Mouse (Mus musculus) lung, adult 2 months (tissue): Measurements from ENCODE around the gene Xrcc3. TPM values are rescaled to one million over a fixed set of nuclear protein-coding genes. Genes with fewer than 3 reads are reported as not detected.
A peak's percentile ranks its signal among the peaks of the same experiment; 100 is the strongest.

ENCODE experiments used
- DNase-seq: peaks from one replicate; pipeline ENCODE4 v3.0.0; 2022
- H3K4me1 ChIP-seq: fragments of 200-500 bp; 2 replicates; pipeline ENCODE4 v1.6.1; 2011; ENCODE audit warnings: low read length; ENCODE audit not compliant: control insufficient read depth, insufficient read depth
- H3K4me3 ChIP-seq: fragments of 200-500 bp; replicated peaks from 2 replicates; pipeline ENCODE3; 2011; ENCODE audit warnings: low read depth, mild to moderate bottlenecking, control low read depth, low read length; ENCODE audit errors: extremely low read depth
- CTCF ChIP-seq: fragments of 200-500 bp; IDR thresholded peaks from 2 replicates; pipeline ENCODE4 v1.5.1; 2011; ENCODE audit warnings: mild to moderate bottlenecking, low read length, control low read depth; ENCODE audit not compliant: insufficient read depth
- POLR2A ChIP-seq: fragments of 200-500 bp; IDR thresholded peaks from 2 replicates; pipeline ENCODE4 v1.6.1; 2011; ENCODE audit warnings: low read depth, mild to moderate bottlenecking, control low read depth, low read length, borderline replicate concordance; ENCODE audit errors: extremely low read depth
- WGBS: fragments of 180-500 bp; shearing (Covaris S2); methylation state at CpG from one replicate; pipeline ENCODE4 v1.1.7; 2018; 5-methylcytosine and 5-hydroxymethylcytosine counted together
- polyA plus RNA-seq: library from polyadenylated mRNA; depleted of rRNA; stranded (reverse); fragments of >200 nt; gene quantifications from 2 replicates; pipeline ENCODE4 v1.2.3, GENCODE M21; 2012

Gene Xrcc3
- polyA plus RNA-seq, 1 experiment = 3.2 TPM

DNA sequence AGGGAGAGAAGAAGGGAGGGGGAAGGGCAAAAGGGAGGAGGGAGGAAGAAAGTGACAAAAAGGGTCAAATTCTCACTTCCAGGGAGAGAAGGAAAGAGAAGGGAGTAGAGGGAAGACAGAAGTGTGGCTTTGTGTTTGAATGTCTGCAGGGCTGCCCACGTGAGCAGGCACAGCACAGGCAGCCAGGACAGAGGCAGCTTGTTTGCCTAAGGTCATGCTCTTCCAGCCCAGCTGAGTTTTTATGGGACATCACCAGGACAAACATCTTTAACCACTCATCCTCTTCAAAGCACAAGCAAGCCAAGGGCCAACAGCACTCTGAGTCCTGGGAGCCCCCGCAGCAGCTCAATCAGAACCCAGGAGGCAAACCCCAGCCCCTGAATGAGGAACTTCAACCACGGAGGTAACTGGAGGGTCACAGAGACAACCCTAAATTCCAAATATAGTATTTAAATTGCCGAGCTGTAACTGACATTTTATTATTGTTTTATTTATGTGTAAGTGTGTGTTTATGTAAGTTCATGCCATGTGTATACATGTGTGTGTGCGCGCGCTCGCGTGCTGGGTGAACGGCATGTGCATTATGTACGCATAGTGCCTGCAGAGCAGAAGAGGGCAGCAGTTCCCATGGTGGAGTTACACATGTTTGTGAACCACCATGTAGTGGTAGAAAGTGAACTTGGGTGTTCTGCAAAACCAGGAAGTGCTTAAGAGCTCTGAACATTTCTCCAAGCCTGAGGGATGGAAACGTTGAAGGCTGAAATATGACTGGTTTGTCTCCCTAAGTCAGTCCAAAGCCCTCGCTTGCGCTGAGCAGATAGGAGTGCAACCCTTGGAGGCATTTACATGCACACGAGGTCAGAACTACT, 29.1 kb upstream of the Xrcc3 start:
- TF ChIP-seq POLR2A (no peak), CTCF (no peak)
- H3K4me1 ChIP-seq = no peaks in the 10 kb centered on the region
- DNase-seq = no peak
- no peak overlapping the region for H3K4me3 ChIP-seq
- 76% methylated on average over 15 of the region's 15 CpGs for WGBS

DNA sequence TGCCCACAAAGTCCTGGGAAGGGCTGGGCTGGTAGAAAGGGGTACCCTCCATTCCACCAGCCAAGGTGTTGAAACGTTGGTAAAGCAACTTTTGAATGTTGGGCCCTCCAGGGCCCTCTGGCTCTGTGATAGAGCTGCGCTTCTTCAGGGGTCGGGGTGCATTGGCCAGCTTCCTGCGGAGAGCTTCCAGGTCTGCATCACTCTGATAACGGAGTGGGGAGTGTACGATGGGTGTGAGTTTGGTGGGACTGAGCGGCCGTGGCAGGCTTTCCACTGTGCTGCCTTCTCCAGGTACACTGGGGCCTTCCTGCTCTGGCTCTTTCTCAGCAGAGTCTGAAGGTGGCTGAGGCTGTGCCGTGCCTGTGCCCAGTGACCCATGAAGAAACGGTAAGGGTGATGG, 19.8 kb upstream of the Xrcc3 start:
- no peak for TF ChIP-seq POLR2A
- TF ChIP-seq CTCF = no peak
- Histone ChIP-seq H3K4me1 (no peaks in the 10 kb centered on the region), H3K4me3 (no peak overlapping the region)
- WGBS = 91% methylated on average over 10 of the region's 10 CpGs
- DNase-seq = no peak

DNA sequence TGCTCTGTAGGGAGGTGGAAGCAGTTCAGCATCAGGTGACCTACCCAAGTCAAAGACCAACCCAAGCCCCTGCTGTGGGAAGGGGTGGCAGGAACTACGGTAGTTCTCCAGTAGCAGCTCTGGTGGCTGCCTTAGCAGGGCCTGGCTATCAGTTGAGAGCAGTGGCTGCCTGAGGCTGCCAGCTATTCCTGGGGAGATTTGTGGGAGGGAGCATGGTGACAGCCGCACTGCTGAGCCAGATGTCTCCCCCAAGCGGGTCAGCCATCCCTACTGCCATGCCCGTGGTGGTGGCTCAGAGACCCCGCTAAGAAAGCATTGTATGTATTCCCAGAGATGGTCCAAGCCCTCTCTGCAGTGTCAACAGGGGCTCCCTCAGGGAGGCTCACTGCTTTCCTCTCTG, 19.0 kb upstream of the Xrcc3 start:
- H3K4me3 ChIP-seq = no peak overlapping the region
- DNase-seq = no peak
- TF ChIP-seq POLR2A (no peak), CTCF (no peak)
- no peaks in the 10 kb centered on the region for H3K4me1 ChIP-seq
- WGBS = 85% methylated on average over 5 of the region's 5 CpGs

DNA sequence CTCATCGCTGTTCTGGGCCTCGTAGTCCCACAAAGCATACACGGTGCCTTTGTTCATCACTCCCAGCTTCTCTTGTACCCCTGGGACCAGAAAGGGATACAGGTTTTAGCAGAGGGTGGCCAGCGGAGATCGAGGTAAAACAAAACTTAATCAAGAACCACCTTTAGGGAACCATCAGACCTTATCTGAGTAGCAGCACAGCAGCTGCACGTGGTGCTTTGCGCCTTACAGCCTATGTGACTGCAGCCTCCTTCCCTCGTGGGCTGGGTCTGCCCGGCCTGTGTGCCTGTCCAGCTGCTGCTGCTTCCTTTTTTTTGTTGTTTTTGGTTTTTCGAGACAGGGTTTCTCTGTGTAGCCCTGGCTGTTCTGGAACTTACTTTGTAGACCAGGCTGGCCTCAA, 16.7 kb upstream of the Xrcc3 start:
- TF ChIP-seq POLR2A (no peak), CTCF (no peak)
- 79% methylated on average over 10 of the region's 10 CpGs for WGBS
- DNase-seq = no peak
- no peaks in the 10 kb centered on the region for H3K4me1 ChIP-seq
- H3K4me3 ChIP-seq = no peak overlapping the region

DNA sequence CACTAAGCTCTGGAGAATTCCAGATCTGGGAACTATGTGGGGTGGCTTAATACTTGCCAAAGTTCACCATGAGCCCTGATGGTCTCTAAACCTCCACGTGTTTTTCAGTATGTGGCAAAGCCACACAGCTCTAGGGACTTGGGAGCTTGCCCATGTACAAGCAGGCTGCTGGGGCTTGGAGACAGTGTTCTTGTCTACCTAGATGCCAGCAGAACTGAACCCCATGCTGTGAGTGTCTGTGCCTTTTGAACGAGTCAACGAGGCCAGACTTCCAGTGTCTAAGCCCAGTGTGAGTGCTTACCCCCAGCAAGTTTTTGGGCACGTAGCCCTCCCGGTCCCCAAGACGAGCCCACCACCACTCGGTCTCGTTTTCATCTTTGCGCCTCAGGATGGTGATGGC, 16.3 kb upstream of the Xrcc3 start:
- no peak for DNase-seq
- H3K4me3 ChIP-seq = no peak overlapping the region
- no peaks in the 10 kb centered on the region for H3K4me1 ChIP-seq
- WGBS = 88% methylated on average over 9 of the region's 9 CpGs
- no peak for TF ChIP-seq POLR2A
- TF ChIP-seq CTCF = no peak

DNA sequence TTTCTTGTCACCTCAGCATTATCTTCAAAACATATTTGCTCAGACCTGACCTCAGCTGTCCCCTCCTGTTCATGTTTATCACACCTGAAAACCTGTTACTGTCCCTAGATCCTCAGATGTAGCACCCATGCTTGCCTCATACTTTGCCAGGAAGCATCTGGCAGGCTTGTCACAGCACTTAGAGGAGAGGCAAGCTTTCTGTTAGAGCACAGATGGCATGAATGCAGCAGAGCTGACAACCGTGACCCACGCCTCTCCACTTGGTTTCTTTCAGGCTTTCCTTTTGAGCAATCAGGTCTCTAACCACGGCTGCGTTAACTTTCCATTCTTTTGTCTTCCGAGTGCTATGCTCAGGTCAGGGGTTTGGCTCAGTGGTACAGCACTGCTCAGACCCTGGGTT, 15.8 kb upstream of the Xrcc3 start:
- WGBS = 76% methylated on average over 5 of the region's 5 CpGs
- Histone ChIP-seq H3K4me3 (no peak overlapping the region), H3K4me1 (no peaks in the 10 kb centered on the region)
- no peak for DNase-seq
- TF ChIP-seq POLR2A = no peak
- no peak for TF ChIP-seq CTCF

DNA sequence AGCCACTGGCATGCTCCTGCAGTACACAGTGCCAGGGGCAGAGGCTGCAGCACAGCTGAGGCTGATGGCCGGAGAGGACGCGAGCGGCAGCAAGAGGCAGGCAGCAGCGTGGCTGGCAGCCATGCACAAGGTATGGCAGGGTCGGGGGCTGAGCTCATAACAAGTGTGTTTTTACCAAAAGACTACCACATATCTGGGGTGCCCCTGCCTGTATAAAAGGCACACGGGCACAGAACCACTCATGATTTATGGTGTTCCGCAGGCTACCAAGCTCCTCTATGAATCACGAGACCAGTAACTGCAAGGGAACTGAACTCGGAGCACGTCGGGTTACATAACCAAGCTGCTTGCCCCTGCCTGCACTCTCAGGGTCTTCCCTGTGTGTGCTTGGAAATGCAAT, 13.9 kb upstream of the Xrcc3 start:
- 92% methylated on average over 12 of the region's 12 CpGs for WGBS
- TF ChIP-seq POLR2A (no peak), CTCF (no peak)
- DNase-seq = no peak
- Histone ChIP-seq H3K4me3 (no peak overlapping the region), H3K4me1 (no peaks in the 10 kb centered on the region)

DNA sequence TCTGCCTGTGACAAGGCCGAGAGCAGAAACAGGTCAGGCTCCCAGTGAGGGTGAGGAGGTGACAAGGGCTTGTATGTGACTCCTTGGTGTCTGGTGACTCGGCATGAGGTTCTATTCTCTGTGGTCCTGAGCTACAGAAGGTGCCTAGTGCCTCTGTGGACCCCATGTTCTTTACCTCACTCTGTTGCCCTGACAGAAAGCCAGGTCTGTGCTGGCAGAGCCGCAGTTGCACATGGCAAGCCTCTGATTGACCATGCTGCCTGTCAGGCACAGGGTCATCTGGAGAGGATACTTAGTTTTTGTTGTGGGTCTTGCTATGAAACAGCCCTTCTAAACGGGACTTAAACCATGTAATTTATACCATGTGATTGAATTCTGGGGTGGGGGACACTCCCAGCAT, 8.3 kb upstream of the Xrcc3 start:
- no peak for TF ChIP-seq CTCF
- no peak for TF ChIP-seq POLR2A
- WGBS = 61% methylated on average over 4 of the region's 4 CpGs
- no peak overlapping the region for H3K4me3 ChIP-seq
- no peaks in the 10 kb centered on the region for H3K4me1 ChIP-seq
- no peak for DNase-seq

DNA sequence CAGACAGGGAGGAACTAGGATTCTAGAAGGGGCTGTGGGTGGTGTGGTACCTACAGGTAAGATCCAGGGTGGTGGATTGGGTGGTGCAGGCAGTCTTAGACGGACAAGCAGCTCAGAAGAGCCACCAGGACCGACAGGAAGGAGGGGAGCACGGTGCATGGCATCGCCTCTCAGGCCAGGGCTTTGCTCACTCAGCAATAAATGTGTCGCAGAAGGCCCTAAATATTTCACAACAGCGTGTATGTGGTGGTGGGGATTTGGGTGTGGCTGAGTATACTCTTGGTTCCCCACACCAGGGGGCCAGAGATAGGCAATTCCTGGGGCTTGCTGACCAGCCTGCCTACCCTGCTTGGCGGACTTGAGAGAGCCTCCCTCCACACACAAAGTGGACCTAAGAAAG, 7.0 kb upstream of the Xrcc3 start:
- TF ChIP-seq CTCF (no peak), POLR2A (no peak)
- 66% methylated on average over 7 of the region's 7 CpGs for WGBS
- H3K4me1 ChIP-seq = 0 out of 2 replicates have a peak, but pooled peaks cover 3% of the 10 kb centered on the region
- no peak overlapping the region for H3K4me3 ChIP-seq
- DNase-seq = no peak

DNA sequence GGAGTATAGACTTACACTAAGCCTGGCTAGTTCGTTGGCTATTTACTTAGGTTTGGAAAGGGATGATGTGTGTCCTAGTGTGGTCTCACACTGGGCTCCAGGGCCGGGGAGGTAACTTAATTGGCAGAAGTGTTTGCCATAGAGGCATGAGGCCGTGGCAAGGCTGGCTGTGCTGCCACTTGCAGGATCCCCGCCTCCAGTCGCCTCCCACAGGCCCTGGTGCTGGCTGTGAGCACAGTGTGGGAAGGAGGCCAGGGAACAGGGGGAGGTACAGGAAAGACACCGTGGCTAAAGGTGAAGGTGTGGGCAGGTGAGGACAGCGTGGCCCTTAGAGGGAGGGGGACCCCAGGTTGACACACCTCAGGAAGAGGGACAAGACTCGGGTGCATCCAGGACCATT, 6.3 kb upstream of the Xrcc3 start:
- Histone ChIP-seq H3K4me3 (no peak overlapping the region), H3K4me1 (0 out of 2 replicates have a peak, but pooled peaks cover 7% of the 10 kb centered on the region)
- no peak for TF ChIP-seq POLR2A
- 51% methylated on average over 8 of the region's 8 CpGs for WGBS
- peak; percentile 36 for DNase-seq
